Mouse (Mus musculus): ENCODE measurements at regions not wholly inside any gene's neighbourhood (a gene's known extent, or its start where the extent isn't known, plus 50 kb on each side); places are given as distances from the start of the nearest gene placed in this dataset.

GRCm38 (mm10) chr15:85684875-85685274 lies 49.9 kb upstream of the Ppara start:
- no peak for DNase-seq
- intact Hi-C loops (cut with DNase I; ENCODE audit: low total_unique reads), result no loop called here
